Mouse (Mus musculus) brain, embryonic 14.5 days (tissue): ENCODE measurements at regions not wholly inside any gene's neighbourhood (a gene's known extent, or its start where the extent isn't known, plus 50 kb on each side); places are given as distances from the start of the nearest gene placed in this dataset.

ENCODE experiments used
- DNase-seq: peaks from one replicate; pipeline ENCODE4 v3.0.0-alpha.2; 2011; ENCODE audit warnings: low read depth
- CTCF ChIP-seq: fragments of 200-500 bp; IDR thresholded peaks from 2 replicates; pipeline ENCODE4 v1.5.1; 2012; ENCODE audit warnings: inconsistent platforms, mild to moderate bottlenecking, moderate library complexity, borderline replicate concordance; ENCODE audit not compliant: insufficient read depth, insufficient read length; ENCODE audit errors: extremely low read depth
- POLR2A ChIP-seq: fragments of 200-500 bp; IDR thresholded peaks from 2 replicates; pipeline ENCODE4 v1.6.1; 2012; ENCODE audit warnings: mild to moderate bottlenecking, inconsistent platforms, borderline replicate concordance; ENCODE audit not compliant: poor library complexity, insufficient read depth, insufficient read length, severe bottlenecking; ENCODE audit errors: extremely low read depth

DNA sequence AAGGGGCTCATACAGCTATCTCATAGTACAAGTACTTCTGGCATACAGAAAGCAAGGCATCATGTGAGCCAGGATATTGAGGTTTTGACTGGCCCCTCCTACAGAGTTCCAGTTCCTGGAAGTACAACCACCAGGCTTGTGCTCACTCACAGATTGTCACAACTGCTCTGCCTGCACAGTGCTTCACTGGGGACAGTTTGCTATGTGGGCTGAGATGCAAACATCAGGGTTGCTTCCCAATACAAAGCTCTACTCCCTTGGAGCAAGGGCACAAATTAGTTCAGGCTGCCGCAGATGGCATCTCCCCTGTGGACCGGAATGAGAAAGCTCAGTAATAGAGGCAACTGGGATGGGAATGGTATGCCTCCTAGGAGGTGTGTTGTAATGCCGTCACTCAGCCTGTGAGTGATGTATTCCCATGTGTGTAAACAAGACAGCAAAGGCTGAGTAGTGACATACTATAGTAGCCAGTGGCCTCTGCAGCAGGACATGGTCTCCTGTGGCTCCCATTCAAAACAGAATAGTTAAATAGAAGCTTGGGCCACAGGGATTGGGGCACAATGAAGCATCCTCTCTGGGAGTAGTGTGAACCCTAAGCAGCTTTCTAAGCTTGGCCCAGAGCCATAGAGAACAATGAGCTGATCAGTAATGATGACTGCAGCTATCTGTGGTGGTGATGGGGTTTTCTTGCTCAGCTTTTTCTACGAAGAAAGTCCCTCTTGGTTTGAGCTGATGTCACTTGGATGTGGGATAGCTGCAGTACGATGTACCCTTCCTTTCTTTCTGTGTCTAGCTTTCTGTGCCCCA is 148.8 kb upstream of the Cd180 start:
- DNase-seq, result peak; percentile 65
- TF ChIP-seq CTCF (no peak), POLR2A (no peak)

DNA sequence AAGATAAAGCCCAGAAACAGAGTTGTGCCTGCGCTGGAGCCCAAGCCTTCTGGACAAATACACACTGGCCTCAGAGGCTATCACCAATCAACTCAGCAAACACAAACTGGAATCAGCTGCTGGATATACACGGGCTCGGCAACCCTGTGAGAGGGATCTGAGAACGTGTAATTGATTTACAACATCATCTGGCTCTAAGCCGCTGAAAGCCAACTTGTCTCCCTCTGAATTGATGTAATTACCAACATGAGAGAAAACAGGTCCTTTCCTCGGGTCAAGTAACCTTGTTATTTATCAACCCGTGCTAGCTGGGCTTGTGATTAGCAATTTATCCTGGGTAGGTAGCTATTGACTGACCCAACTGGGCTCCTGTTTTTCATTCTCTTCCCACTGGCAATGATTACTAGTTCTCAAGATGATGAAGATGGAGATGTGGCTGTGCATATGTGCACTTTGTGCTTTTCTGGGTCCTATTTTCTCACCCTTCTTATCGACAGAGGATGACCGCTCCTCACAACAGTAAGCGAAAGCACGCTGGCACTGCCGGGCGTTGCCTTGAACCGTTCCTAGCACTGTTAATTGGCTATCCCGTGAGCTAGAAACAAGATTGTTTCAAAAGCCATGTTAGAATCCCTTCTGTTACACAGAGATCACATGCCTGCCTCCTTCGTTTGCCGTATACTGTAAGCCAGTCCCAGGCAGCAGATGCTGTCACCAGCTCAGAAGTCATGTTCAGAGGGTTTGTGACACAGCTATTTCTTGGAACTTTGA is 147.3 kb upstream of the Cd180 start:
- TF ChIP-seq CTCF, result no peak
- TF ChIP-seq POLR2A, result no peak
- peak; percentile 69 for DNase-seq

DNA sequence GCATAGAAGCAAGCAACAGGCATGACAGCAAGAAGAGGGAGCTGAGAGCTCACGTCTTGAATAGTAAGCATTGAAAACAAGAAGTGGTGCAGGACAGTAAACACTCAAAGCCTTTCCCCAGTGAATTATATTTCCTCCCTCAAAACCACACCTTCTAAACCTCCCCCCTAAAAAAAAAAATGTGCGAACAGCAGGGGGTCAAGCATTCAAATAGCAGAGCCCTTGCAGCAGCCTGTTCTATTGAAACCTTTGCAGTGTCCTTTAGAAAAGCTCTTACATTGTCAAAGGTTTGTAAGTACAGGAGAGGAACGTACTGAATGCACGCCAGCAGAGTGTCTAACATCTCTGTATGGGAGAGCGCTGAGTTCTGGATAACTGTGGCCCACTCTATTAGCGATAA is 145.1 kb upstream of the Cd180 start:
- TF ChIP-seq CTCF (no peak), POLR2A (no peak)
- DNase-seq, result peak; percentile 46

DNA sequence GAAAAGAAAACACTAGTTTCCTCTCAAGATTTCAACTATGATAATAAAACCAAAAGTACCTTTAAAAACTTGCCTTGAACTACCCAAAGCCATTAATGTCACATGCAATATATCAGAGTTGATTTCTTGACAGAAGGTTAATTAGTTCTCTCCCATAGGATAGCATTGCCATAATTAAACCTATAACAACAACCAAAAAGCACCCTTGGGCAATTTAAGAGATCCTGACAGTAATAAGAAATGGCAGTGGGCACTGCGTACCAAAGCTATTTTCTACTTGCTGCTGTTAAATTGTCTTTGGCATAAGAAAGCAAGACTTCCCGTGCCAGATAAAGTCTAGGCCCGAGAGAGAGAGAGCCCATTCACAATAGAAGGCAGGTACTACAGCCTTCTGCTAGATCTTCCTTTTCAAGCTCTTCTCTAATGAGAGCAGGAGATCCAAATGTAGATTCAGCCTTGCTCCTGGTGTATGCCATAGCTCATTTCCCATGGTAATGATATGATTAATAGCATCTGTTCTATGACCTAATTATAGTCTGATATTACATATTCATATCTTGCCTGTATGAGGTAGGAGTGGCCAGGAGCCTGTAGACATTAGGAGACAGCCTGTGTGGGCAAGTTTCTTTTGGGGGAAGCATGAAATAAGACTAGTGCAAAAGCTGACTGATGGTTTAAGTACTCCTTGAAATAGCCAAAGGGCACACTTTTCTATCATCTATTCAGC is 126.3 kb upstream of the Cd180 start:
- no peak for TF ChIP-seq CTCF
- no peak for TF ChIP-seq POLR2A
- no peak for DNase-seq

DNA sequence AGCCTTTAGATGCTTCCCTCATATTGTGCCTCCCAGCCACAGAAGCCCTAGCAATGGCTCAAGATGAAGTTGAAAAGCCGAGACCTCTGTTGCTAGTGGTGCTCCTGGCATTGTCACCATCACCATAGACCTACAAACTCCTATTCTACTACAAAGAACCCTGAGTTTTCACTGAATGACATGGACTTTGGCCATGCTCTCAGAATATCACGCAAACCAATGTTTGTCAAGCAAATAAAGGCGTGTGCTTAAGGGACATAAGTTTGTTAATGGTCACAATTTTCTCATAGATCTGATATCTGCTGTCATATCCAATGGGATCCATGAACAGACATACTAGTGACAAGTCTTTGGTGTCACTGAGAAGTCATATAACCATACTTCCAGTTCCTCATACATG is 123.8 kb upstream of the Cd180 start:
- no peak for DNase-seq
- TF ChIP-seq POLR2A, result no peak

DNA sequence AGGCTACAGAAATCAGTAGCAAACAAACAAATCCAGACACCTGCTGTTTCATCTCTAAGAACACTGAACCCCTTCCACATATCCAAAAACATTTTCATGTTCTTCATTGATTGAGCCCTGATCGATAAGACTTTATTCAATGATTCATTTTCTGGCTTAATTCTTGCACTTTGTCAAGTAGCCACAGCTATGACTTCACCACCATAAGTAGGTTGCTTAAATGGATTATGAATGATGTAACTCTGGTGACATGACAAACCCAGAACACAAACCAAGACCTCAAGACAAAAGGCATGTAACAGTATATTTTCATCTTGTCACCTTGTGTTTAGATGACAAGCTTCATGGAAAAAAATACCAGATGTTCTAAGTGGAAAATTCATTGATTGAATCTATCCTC is 123.1 kb upstream of the Cd180 start:
- DNase-seq, result no peak
- TF ChIP-seq POLR2A, result no peak
- no peak for TF ChIP-seq CTCF

DNA sequence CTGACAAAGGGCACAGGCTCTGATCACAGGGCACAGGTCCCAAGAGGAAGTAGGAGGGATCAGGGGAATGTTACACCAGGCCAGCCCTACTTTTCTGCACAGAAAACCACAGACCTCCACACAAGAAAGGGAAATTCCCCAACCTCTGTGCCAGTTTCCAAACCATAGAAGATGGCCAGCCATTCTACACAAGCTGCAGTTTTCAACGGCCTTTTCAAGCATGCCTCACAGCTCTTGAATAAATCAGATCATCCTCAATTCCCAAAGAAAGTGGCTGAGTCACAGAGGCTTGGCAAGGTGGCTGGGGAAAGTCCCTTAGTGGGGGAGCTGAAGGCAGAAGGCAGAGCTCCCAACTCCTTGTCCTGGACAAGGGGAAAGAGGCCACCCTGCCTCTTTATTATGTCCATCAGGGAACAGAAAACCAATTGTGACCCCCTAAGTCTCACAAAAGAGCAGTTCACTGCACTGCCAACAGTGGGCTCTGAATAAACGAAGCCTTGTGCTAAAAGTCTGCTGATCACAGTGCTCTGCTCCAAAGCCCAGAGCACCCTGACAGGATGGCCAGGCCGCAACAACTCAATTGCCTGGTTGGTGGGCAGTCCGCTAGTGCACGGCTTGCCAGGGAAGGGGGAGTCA is 120.0 kb upstream of the Cd180 start:
- peak; percentile 68 for DNase-seq
- TF ChIP-seq POLR2A (no peak), CTCF (no peak)

DNA sequence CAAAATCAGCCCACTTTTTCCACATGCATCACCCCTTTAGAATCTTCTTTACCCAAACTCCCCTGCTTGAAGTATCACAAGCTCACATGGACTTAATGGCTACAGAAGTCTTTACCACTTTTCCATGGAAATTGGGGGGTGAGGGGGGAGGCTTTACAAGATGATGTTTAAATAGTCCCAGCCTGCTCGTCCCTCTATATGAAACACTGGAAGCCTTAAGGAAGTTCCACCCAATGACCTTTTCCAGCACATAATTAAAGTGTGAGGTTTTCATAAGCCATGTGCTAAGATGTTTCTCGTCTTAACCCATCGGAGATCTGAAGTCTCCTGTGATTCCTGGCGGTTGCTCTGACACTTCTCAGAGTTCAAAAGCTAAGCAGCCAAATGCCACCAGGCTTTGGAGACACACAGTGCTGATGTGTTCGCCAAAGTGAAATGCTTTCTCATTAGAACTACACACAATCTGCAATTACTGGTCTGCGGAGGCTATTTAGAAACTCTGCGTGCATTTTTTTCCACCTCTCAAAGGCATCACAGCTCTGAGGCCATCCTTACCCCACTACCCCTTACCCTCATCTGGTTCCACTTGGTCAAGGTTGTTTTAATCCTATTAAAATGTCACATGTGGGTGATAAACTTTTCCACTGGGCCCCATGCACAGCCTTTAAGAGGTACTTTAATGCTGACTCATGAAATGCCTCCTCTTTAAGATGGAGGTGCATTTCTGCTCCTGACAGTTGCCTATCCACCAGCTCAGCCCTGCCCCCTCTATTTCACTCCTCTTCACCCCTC is 116.3 kb upstream of the Cd180 start:
- TF ChIP-seq CTCF (no peak), POLR2A (no peak)

DNA sequence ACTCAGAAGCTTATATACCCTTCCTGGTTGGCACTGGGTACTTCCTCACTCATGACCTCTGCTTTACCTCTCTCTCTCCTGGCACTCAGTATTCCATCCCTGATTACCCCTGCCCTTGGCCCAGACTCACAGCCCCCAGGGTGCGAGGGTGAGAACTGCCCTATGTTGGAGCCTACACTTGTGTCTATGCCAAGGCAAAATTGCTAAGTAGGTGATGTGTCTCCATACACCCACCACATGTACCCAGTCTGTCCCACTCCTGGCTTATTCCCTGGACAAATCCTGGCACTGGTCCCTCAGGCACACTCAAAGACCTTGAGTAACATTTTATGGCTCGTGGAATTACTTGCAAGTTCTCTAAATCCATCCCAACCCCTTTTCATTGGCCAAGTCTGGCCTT is 114.5 kb upstream of the Cd180 start:
- TF ChIP-seq POLR2A, result no peak
- no peak for TF ChIP-seq CTCF
- DNase-seq, result no peak

More for the DNA sequence above, 116.3 kb upstream of the Cd180 start:
- DNase-seq, result no peak

DNA sequence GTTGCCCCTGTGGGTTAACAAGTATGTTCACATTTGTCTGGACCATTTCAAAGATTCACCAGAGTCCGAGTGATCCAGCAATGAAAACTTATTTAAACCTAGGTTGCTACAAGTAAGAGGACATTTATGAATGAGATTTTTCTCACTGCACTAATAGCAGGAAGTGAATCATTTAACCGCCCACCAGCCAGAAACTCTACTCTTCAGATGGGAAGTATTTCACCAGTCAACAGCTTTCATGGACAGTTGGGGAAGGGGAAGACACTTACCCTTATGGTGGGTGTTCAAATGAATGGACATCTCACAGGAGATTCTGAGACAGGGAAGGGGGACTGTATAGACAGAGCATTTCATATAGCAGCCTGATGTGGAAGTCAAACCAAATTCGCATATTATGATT is 113.7 kb upstream of the Cd180 start:
- no peak for DNase-seq
- TF ChIP-seq CTCF (no peak), POLR2A (no peak)
